Mouse (Mus musculus): Measurements from ENCODE around the gene Anks1.
A peak's percentile ranks its signal among the peaks of the same experiment; 100 is the strongest.

Gene Anks1

GRCm38 (mm10) chr17:27999683-28000273, 90.7 kb downstream of the Anks1 start:
- DNase-seq (ENCODE audit: low spot score): peak; percentile 29

- no peak for DNase-seq (ENCODE audit: low spot score)
Measured at GRCm38 (mm10) chr17:28000389-28000788, 91.3 kb downstream of the Anks1 start.

GRCm38 (mm10) chr17:28000851-28001250, 91.7 kb downstream of the Anks1 start:
- DNase-seq (ENCODE audit: low spot score): no peak

GRCm38 (mm10) chr17:28005393-28005792, 96.3 kb downstream of the Anks1 start:
- DNase-seq (ENCODE audit: low spot score): no peak

GRCm38 (mm10) chr17:28006208-28006607, 97.1 kb downstream of the Anks1 start:
- DNase-seq (ENCODE audit: low spot score): no peak

- no peak for DNase-seq (ENCODE audit: low spot score)
Measured at GRCm38 (mm10) chr17:28006611-28007010, 97.5 kb downstream of the Anks1 start.

- DNase-seq (ENCODE audit: low spot score): peak; percentile 57
Measured at GRCm38 (mm10) chr17:28007179-28007811, 98.2 kb downstream of the Anks1 start.

GRCm38 (mm10) chr17:28007857-28008564, 98.9 kb downstream of the Anks1 start:
- DNase-seq (ENCODE audit: low spot score): peak; percentile 39

- DNase-seq (ENCODE audit: low spot score): no peak
Measured at GRCm38 (mm10) chr17:28008565-28008981, 99.5 kb downstream of the Anks1 start.

GRCm38 (mm10) chr17:28009066-28009715, 100.1 kb downstream of the Anks1 start:
- DNase-seq (ENCODE audit: low spot score): no peak

- DNase-seq (ENCODE audit: low spot score): no peak
Measured at GRCm38 (mm10) chr17:28009716-28010114, 100.6 kb downstream of the Anks1 start.

GRCm38 (mm10) chr17:28010925-28011324, 101.8 kb downstream of the Anks1 start:
- no peak for DNase-seq (ENCODE audit: low spot score)

GRCm38 (mm10) chr17:28012851-28013250, 103.7 kb downstream of the Anks1 start:
- no peak for DNase-seq (ENCODE audit: low spot score)

- peak; percentile 83 for DNase-seq (ENCODE audit: low spot score)
Measured at GRCm38 (mm10) chr17:28013259-28013875, 104.3 kb downstream of the Anks1 start.

GRCm38 (mm10) chr17:28014449-28014848, 105.3 kb downstream of the Anks1 start:
- no peak for DNase-seq (ENCODE audit: low spot score)

- DNase-seq (ENCODE audit: low spot score): peak; percentile 62
Measured at GRCm38 (mm10) chr17:28015068-28015730, 106.1 kb downstream of the Anks1 start.

- DNase-seq (ENCODE audit: low spot score): no peak
Measured at GRCm38 (mm10) chr17:28016056-28016797, 107.1 kb downstream of the Anks1 start.

GRCm38 (mm10) chr17:28018344-28018743, 109.2 kb downstream of the Anks1 start:
- DNase-seq (ENCODE audit: low spot score): no peak

- DNase-seq (ENCODE audit: low spot score): no peak
Measured at GRCm38 (mm10) chr17:28018776-28019175, 109.7 kb downstream of the Anks1 start.

GRCm38 (mm10) chr17:28019785-28020696, 110.9 kb downstream of the Anks1 start:
- DNase-seq (ENCODE audit: low spot score): no peak
